In the genomic region with DNA sequence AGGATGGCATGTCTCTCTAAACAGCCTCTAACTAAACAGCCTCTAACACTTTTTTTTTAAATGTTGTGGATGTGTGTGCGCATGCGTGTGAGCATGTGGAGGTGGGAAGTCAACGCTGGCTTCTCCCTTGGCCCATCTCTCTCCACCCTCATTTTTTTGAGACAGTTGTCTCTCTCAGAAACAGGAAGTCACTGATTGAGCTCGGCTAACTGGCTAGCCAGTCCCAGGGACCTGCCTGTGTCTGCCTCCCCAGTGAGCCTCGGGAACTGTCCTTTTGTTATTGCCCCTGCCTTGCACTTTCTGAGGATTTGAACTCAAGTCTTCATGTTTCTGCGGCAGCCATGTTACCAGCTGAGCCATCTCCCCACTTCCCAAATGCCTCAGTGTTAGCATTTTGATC, we compare ENCODE assay signal across 30 mouse cellular contexts. TPM values are rescaled to one million over a fixed set of nuclear protein-coding genes. Genes with fewer than 3 reads are reported as not detected.
DNase-seq lines count a peak whose midpoint lies in the region; ATAC-seq and TF ChIP-seq lines count a peak whose summit lies in the region.
"Had no signal": no experiment of that assay in that cellular context is flagged by ENCODE, and none has a peak within 500 bp of the region (broad histone marks: within the 10 kb centered on the region; RNA-seq: fewer than 3 reads in every experiment).

No protein-coding gene starts in this region.

- no peak for TF ChIP-seq EP300 in lung, postnatal 0 days (IDR thresholded peaks at IDR 0.05)

- no peak overlapping the region for H3K4me2 ChIP-seq in heart, embryonic 13.5 days
- no peak overlapping the region for H3K4me2 ChIP-seq in lung, postnatal 0 days (replicated peaks; ENCODE audit: low read depth, low read length)
- H3K4me2 ChIP-seq: embryonic facial prominence, embryonic 12.5 days; embryonic facial prominence, embryonic 15.5 days; heart, embryonic 12.5 days; hindbrain, embryonic 14.5 days had no signal

- no peak overlapping the region for H3K4me3 ChIP-seq in heart, embryonic 13.5 days
- no peak overlapping the region for H3K4me3 ChIP-seq in lung, postnatal 0 days (ENCODE audit: low read depth, low read length)
- H3K4me3 ChIP-seq: embryonic facial prominence, embryonic 12.5 days; embryonic facial prominence, embryonic 15.5 days; heart, embryonic 12.5 days had no signal

- no peaks in the 10 kb centered on the region for H3K9me3 ChIP-seq in heart, embryonic 13.5 days
- H3K9me3 ChIP-seq in lung, postnatal 0 days (ENCODE audit: low read length) = no peaks in the 10 kb centered on the region
- H3K9me3 ChIP-seq: embryonic facial prominence, embryonic 12.5 days; embryonic facial prominence, embryonic 15.5 days; heart, embryonic 12.5 days had no signal

- no peak for ATAC-seq in heart, embryonic 13.5 days (ENCODE audit: extremely low read depth, insufficient number of reproducible peaks, low FRiP score, low TSS enrichment)
- ATAC-seq in lung, postnatal 0 days = no peak
- peak; percentile 43; the same call in 1 of the 2 replicates for ATAC-seq in megakaryocyte, adult 5-6 weeks (ENCODE audit: poor library complexity, severe bottlenecking)
- ATAC-seq: forebrain, embryonic 14.5 days; forebrain, postnatal 0 days; hindbrain, postnatal 0 days; inflammation-experienced regulatory T-cells, adult 6 months had no signal

- WGBS in heart, embryonic 13.5 days = 74% methylated on average over 6 of the region's 6 CpGs
- WGBS in lung, postnatal 0 days = 65% methylated on average over 6 of the region's 6 CpGs

- H3K27me3 ChIP-seq in heart, embryonic 13.5 days (replicated peaks) = no peaks in the 10 kb centered on the region
- no peaks in the 10 kb centered on the region for H3K27me3 ChIP-seq in lung, postnatal 0 days (replicated peaks; ENCODE audit: insufficient read depth, low read length)
- H3K27me3 ChIP-seq: embryonic facial prominence, embryonic 12.5 days; embryonic facial prominence, embryonic 15.5 days; heart, embryonic 12.5 days had no signal

- H3K9ac ChIP-seq in heart, embryonic 13.5 days = no peak overlapping the region
- no peak overlapping the region for H3K9ac ChIP-seq in lung, postnatal 0 days (replicated peaks; ENCODE audit: low read depth)
- H3K9ac ChIP-seq: embryonic facial prominence, embryonic 12.5 days; embryonic facial prominence, embryonic 15.5 days; forebrain, postnatal 0 days; heart, embryonic 12.5 days; hindbrain, embryonic 14.5 days had no signal

- no peak for DNase-seq in heart, adult 11 months
- DNase-seq in lung, postnatal 0 days (ENCODE audit: low spot score) = no peak
- DNase-seq in lung, postnatal 25 days (ENCODE audit: low spot score) = no peak
- no peak for DNase-seq in right cerebral cortex, postnatal 14 days
- DNase-seq in adrenal gland, postnatal 36 days = no peak
- DNase-seq: adrenal gland, adult 2 months; adrenal gland, postnatal 14 days; B cell, adult 2 months; cerebellum, adult 18-20 months; cerebellum, adult 9-10 months; cerebellum, postnatal 14 days; forebrain, postnatal 0 days; gastrocnemius, postnatal 36 days; heart, adult 18-20 months; heart, postnatal 14 days; heart, postnatal 4 days had no signal

- H3K4me1 ChIP-seq in heart, embryonic 13.5 days = peaks cover 61% of the 10 kb centered on the region
- peaks cover 31% of the 10 kb centered on the region for H3K4me1 ChIP-seq in lung, postnatal 0 days (ENCODE audit: insufficient read depth, low read depth, low read length)

- H3K36me3 ChIP-seq in heart, embryonic 13.5 days = no peaks in the 10 kb centered on the region
- H3K36me3 ChIP-seq in lung, postnatal 0 days (ENCODE audit: insufficient read depth, low read length) = no peaks in the 10 kb centered on the region
- H3K36me3 ChIP-seq: embryonic facial prominence, embryonic 12.5 days; embryonic facial prominence, embryonic 15.5 days; heart, embryonic 12.5 days had no signal

- 0 out of 2 replicates have a peak overlapping the region, but pooled peaks have one; percentile 12 for H3K27ac ChIP-seq in heart, embryonic 13.5 days (replicated peaks)
- H3K27ac ChIP-seq in lung, postnatal 0 days (ENCODE audit: low read length) = peak overlapping the region; percentile 95
- H3K27ac ChIP-seq: embryonic facial prominence, embryonic 12.5 days; hindbrain, embryonic 14.5 days; hindbrain, postnatal 0 days had no signal

- no peak for TF ChIP-seq CTCF in lung, postnatal 0 days (IDR thresholded peaks at IDR 0.05)

RNA-seq across cellular contexts. Expression of gene Atoh8, which starts 10.9 kb away (rescaled TPM):
- 13.3 and 13.7 TPM in 2 replicates for polyA plus RNA-seq in heart, embryonic 13.5 days (2015; fragmentation: Nextera tagmentation; extraction: Ambion mirVana)
- 17.3 and 20.6 TPM in 2 replicates for polyA plus RNA-seq in lung, postnatal 0 days (2015; fragmentation: Nextera tagmentation; extraction: Ambion mirVana)
- 0.22 TPM in 1 of 2 replicates, not detected in the other for total RNA-seq in megakaryocyte, adult 5-6 weeks (2015)
- 0.51 TPM in 1 of 2 replicates, not detected in the other for total RNA-seq in megakaryocyte, adult 5-6 weeks (2017)
- total RNA-seq in adrenal gland, postnatal 36 days (2021) = 1 to 10 TPM; 3.1 to 3.2 TPM
- total RNA-seq: MEL had no signal
- polyA plus RNA-seq: inflammation-experienced regulatory T-cells, adult 6 months had no signal

RNA-seq across cellular contexts. Expression of gene Sftpb, which starts 58.1 kb away (rescaled TPM):
- polyA plus RNA-seq in heart, embryonic 13.5 days (2015; fragmentation: Nextera tagmentation; extraction: Ambion mirVana) = 0.17 and 1.1 TPM in 2 replicates
- 1,292 and 1,589 TPM in 2 replicates for polyA plus RNA-seq in lung, postnatal 0 days (2015; fragmentation: Nextera tagmentation; extraction: Ambion mirVana)
- total RNA-seq in megakaryocyte, adult 5-6 weeks (2015) = 0.60 TPM in 1 of 2 replicates, not detected in the other
- not detected in 2 replicates for total RNA-seq in megakaryocyte, adult 5-6 weeks (2017)
- not detected for total RNA-seq in adrenal gland, postnatal 36 days (2021)
- total RNA-seq: adrenal gland, adult 2 months; forebrain, postnatal 0 days; gastrocnemius, adult 8-10 months; gastrocnemius, postnatal 36 days; heart, adult 18-20 months; heart, postnatal 4 days; MEL had no signal
- polyA plus RNA-seq: embryonic facial prominence, embryonic 12.5 days; embryonic facial prominence, embryonic 15.5 days; forebrain, embryonic 11.5 days; forebrain, embryonic 14.5 days; frontal cortex, adult 2 months; heart, embryonic 12.5 days; hindbrain, embryonic 11.5 days; inflammation-experienced regulatory T-cells, adult 6 months had no signal
